Mouse (Mus musculus) kidney, adult 2 months (tissue): Measurements from ENCODE around the gene Ext2.

Experiments
- CTCF ChIP-seq: fragments of 200-500 bp; conservative IDR thresholded peaks from 2 replicates; pipeline ENCODE4 v1.5.1; 2011; ENCODE audit warnings: low read depth, mild to moderate bottlenecking, control low read depth, low read length, moderate library complexity, mixed read lengths; ENCODE audit not compliant: insufficient read depth, insufficient read length
- POLR2A ChIP-seq: fragments of 200-500 bp; IDR thresholded peaks from one replicate; pipeline ENCODE4 v1.6.1; 2011; ENCODE audit warnings: low read depth, low read length, control low read depth

DNA sequence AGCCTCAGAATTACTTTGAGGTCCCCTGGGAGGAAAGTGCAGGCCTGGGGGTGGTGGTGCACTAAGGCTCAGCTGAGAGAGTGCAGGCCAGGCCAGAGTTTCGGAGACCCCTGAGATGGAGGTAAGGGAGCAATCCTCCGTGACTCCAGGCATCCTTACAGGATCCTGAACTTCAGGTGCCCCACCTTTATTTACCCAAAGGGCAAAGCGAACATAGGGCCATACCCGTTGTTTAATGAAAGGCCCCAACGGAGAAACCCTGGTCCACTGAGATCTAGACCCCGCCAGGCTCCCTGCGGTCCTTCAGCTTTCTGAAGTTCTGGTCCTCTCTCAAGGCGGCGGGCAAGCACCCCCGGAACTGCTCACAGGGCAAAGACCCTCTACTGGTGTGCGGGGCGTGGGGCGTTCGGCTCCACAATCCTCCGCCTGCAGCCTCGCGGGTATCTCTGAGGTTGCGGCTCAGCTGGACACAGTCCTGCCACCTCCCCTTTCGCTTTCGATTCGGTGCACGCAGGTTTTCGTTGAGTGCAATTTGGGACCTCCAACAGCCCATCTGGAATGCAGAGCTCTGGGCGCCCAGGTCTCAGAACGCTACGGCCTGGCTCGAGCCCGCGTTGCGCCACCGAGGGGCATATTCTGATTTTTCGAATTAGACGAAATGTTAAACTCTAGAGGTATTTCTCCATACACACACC is 176.6 kb downstream of the Ext2 start:
- no peak for TF ChIP-seq CTCF
- no peak for TF ChIP-seq POLR2A
